Mouse (Mus musculus) skeletal muscle tissue, postnatal 0 days (tissue): ENCODE measurements around the gene Tdg. TPM values are rescaled to one million over a fixed set of nuclear protein-coding genes. Genes with fewer than 3 reads are reported as not detected.

ENCODE experiments used
- polyA plus RNA-seq: library from polyadenylated mRNA; unstranded; fragments of >200 nt; fragmentation: Nextera tagmentation; extraction: Ambion mirVana; gene quantifications from 2 replicates; pipeline ENCODE4 v1.2.1, GENCODE M21; 2015

Gene Tdg
- polyA plus RNA-seq, result 26.9 and 27.1 TPM in 2 replicates

DNA sequence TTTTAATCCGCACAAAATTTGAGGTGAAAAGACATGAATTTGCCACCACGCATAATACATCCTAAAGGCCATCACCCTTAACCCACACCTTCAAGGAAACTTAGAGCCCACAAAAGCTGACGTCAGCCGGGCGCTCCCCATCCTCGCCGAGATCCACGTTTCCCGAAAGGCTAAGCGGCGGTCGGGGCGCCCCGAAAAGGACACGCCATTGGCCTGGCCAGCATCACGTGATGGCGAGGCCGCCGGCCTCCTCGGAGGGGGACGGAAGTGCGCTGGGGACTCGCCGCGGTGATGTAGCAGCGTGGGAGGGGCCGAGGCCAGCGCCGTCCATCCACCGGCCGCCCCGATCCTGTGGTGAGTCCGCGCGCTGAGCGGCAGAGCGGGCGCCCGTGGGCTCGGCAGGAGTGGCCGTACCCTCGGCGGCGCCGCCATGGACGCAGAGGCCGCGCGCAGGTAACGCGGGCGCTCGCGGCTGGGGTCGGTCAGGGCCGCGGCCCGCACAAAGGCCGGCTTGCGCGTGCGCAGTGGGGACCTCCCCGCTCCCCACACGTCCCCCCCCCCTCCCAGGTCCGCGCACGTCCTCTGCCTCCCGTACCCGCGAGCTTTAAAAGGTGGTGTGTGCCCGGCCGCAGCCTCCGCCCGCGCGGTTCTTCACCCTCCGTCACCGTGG, at the start of gene Tdg:
Gene Tdg, plus strand, starts transcription at position 243 of the 670 bp plus-strand sequence.

DNA sequence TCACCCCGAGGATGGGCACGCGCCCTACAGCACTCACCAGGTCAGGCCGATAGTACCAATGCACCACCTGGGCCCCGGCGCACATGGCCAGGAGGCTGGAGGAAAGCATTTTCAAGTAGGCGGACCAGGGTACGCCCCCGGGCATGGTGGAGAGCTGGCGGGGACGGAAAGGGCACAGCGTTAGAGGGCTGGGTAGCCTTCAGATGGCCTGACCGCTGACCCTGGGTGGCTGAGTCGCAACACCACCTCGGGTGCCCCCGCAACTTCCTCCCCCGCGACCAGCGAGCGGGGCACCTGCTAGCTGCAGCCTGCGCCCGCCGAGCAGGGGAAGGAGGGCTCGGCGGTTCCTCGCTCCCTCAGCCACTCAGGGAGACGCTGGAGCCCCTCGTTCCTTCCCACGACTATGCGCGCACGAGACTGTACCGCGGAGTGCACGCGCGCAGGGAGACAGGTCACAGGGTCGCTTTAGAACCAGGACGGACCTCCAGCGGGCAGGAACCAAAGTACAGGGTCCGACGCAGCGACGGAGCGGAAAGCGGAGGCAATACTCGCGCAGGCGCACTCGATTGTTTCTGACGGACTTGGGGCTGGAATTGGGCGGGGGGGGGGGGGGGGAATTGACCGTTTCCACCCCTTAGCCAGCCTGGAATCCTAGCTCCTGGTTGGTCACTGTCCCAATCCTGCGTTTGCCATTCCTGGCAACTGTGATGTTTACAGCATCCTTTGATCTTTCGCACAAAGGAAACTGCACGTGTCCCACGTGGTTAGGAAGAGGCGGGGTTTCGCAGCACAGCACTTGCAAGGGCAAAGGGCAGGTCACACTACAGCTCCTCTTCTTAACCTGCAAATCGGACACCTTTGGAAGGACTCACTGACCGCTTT, 6.7 kb upstream of the Tdg start, which contains the start of gene 1190007I07Rik:
Gene 1190007I07Rik, minus strand, starts transcription at position 558 of the 882 bp plus-strand sequence.

DNA sequence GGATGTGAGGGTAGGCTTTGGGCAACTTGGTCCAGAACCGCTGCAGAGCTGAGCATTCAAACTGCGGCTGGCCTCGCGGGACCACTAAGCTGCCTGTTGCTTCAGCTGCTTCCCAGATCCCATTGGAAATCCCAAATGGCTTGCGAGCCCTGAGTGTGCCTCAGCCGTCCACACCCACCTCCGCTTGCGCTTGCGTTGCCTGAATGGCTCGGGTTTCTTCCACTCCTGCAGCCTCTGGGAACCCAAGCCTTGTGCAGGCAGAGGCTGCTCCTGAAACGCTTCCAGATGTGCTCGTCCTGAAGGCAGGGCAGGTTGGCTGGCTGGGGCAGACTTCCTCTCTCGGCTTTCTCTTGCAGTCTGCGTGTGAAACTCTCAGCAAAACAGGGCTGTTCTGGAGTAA, 60.9 kb downstream of the Tdg start, which contains the start of gene Glt8d2:
Gene Glt8d2, minus strand, starts transcription at position 157 of the 400 bp plus-strand sequence.

DNA sequence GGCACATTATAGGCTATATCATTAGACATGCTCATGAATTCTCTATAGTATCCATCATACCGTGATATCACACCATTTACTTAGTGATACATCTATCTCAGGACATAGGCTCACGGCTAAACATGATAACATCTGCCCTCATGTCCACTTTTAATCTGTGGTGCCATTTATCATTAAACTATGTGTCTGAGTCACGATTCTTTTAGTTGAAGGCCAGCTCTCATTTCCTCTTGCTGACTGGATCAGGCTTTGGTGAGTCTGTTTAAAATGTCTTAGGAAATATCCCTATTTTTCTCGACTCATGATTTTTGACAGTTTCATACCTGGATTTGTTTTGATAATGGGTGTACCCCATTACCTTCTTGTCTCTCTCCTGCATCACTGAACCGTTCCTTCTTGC, 66.3 kb downstream of the Tdg start, which contains the start of gene Hcfc2:
Gene Hcfc2, plus strand, starts transcription at position 205 of the 400 bp plus-strand sequence.

Other genes with a start within 250 kb of the Tdg start
- not detected in 2 replicates for gene Gm1553, start 137.2 kb upstream of the Tdg start, polyA plus RNA-seq
- gene 1190007I07Rik, start 6.6 kb upstream of the Tdg start, polyA plus RNA-seq, result 49.8 and 50.1 TPM in 2 replicates
- gene Glt8d2, start 60.8 kb downstream of the Tdg start, polyA plus RNA-seq, result 18.4 and 18.8 TPM in 2 replicates
- gene Hcfc2, start 66.3 kb downstream of the Tdg start, polyA plus RNA-seq, result 34.0 and 34.6 TPM in 2 replicates
- 15.2 and 19.5 TPM in 2 replicates for gene Nfyb, start 134.3 kb downstream of the Tdg start, polyA plus RNA-seq
- gene Txnrd1, start 204.1 kb downstream of the Tdg start, polyA plus RNA-seq, result 21.3 and 26.2 TPM in 2 replicates
- 0.10 TPM in 1 of 2 replicates, not detected in the other for gene Eid3, start 236.8 kb downstream of the Tdg start, polyA plus RNA-seq